Mouse (Mus musculus) heart, embryonic 15.5 days (tissue): ENCODE measurements around the gene Ebf1. TPM values are rescaled to one million over a fixed set of nuclear protein-coding genes. Genes with fewer than 3 reads are reported as not detected.

Experiments used
- ATAC-seq: fragments of 200-750 bp; cut with Nextera tagmentation; replicated peaks from 2 replicates; pipeline ENCODE4 v1.8.0; 2017; ENCODE audit warnings: low read depth, moderate TSS enrichment; ENCODE audit not compliant: insufficient number of reproducible peaks, insufficient read depth, low FRiP score
- H3K27ac ChIP-seq: fragments of 300-500 bp; sonication (generic); 2 replicates; pipeline ENCODE4 v1.5.1; 2015; ENCODE audit warnings: mild to moderate bottlenecking, inconsistent platforms
- H3K27me3 ChIP-seq: fragments of 300-500 bp; sonication (generic); 2 replicates; pipeline ENCODE4 v1.6.1; 2015; ENCODE audit warnings: inconsistent platforms
- H3K36me3 ChIP-seq: fragments of 300-500 bp; sonication (generic); 2 replicates; pipeline ENCODE4 v1.6.1; 2015; ENCODE audit warnings: mild to moderate bottlenecking, inconsistent platforms
- H3K4me1 ChIP-seq: fragments of 300-500 bp; sonication (generic); replicated peaks from 2 replicates; pipeline ENCODE4 v1.6.1; 2015; ENCODE audit warnings: inconsistent platforms
- H3K4me2 ChIP-seq: fragments of 300-500 bp; sonication (generic); 2 replicates; pipeline ENCODE4 v1.6.1; 2015; ENCODE audit warnings: inconsistent platforms, mild to moderate bottlenecking, moderate library complexity
- H3K4me3 ChIP-seq: fragments of 300-500 bp; sonication (generic); 2 replicates; pipeline ENCODE4 v1.5.1; 2015; ENCODE audit warnings: mild to moderate bottlenecking, inconsistent platforms
- H3K9ac ChIP-seq: fragments of 300-500 bp; sonication (generic); 2 replicates; pipeline ENCODE4 v1.6.1; 2015; ENCODE audit warnings: mild to moderate bottlenecking, inconsistent platforms
- H3K9me3 ChIP-seq: fragments of 300-500 bp; sonication (generic); replicated peaks from 2 replicates; pipeline ENCODE4 v1.6.1; 2016; ENCODE audit warnings: inconsistent platforms
- WGBS: fragments of 180-500 bp; shearing (Covaris S2); methylation state at CpG from one replicate; pipeline ENCODE4 v1.1.7; 2015; ENCODE audit warnings: mixed read lengths; 5-methylcytosine and 5-hydroxymethylcytosine counted together
- polyA plus RNA-seq: library from polyadenylated mRNA; unstranded; fragments of >200 nt; fragmentation: Nextera tagmentation; extraction: Ambion mirVana; gene quantifications from 2 replicates; pipeline ENCODE4 v1.2.1, GENCODE M21; 2015

Gene Ebf1
- polyA plus RNA-seq, 1 experiment from 2014 or later = 16.8 TPM

DNA sequence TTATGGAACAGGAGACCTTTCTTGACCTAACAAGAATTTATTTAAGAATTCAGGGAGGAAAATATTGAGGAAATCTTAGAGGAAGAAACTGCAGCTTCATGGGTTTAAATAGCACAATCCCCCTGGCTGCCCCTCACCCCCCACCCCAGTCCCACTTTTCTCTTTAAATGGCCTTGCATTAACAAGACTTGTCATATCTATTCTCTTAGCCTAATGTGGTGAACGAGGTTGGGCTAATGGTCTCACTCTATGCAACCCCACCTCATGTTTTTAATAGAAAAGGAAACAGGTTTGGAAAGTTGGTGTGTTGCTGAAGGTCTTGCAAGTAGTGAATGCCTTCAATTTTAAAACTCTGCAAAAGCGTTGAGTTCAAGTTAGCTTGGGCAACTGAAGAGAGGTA lies 110.7 kb downstream of the Ebf1 start:
- Histone ChIP-seq H3K9ac (no peak overlapping the region), H3K27ac (no peak overlapping the region), H3K9me3 (no peaks in the 10 kb centered on the region), H3K4me1 (0 out of 2 replicates have a peak, but pooled peaks cover 4% of the 10 kb centered on the region), H3K4me3 (no peak overlapping the region), H3K36me3 (no peaks in the 10 kb centered on the region), H3K27me3 (no peaks in the 10 kb centered on the region), H3K4me2 (no peak overlapping the region)
- WGBS = 73% methylated on average over 2 of the region's 2 CpGs
- no peak for ATAC-seq

DNA sequence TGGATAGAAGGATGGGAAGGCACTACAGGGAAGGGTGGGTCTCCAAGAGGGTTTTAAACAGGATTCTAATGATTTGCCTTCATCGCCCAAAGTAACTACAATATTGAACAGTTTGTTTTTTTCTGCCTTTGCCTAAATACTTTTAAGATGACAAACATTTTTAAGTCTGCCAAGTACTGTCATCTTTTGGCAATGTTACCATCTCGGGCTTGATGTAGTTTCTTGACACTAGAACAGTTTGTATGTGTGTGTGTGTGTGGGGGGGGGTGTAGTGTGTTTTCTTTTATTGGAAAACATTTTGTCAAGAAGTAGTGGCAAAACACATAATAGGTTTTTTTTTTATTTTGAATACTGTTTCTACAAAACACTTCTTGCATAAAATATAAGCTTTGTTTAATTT lies 111.2 kb downstream of the Ebf1 start:
- no peaks in the 10 kb centered on the region for H3K9me3 ChIP-seq
- H3K4me1 ChIP-seq = 0 out of 2 replicates have a peak, but pooled peaks cover 4% of the 10 kb centered on the region
- H3K9ac ChIP-seq = no peak overlapping the region
- WGBS = 81% methylated on average over 2 of the region's 2 CpGs
- no peak overlapping the region for H3K4me3 ChIP-seq
- H3K36me3 ChIP-seq = no peaks in the 10 kb centered on the region
- H3K27ac ChIP-seq = no peak overlapping the region
- no peaks in the 10 kb centered on the region for H3K27me3 ChIP-seq
- ATAC-seq = no peak
- H3K4me2 ChIP-seq = no peak overlapping the region

DNA sequence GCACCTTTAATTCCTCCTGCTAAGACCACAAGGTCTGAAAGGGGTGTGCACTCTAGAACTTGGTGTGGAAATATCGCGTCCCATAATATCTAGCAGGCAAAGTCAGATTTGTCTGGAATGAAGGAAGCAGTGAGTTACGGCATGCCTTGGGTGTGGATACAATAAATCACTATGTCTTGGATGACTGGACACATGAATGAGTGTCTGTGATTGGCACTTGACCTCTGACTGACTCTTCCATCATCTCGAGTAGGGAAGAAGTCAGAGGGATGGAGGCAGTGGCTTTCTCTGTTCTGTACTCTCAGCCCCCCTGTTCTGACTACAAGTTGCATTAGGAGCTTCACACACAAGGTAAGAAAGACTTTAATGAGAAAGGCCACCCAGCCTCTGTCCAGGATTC lies 112.8 kb downstream of the Ebf1 start:
- H3K4me3 ChIP-seq = no peak overlapping the region
- ATAC-seq = no peak
- H3K36me3 ChIP-seq = no peaks in the 10 kb centered on the region
- H3K4me2 ChIP-seq = no peak overlapping the region
- H3K9ac ChIP-seq = no peak overlapping the region
- H3K27ac ChIP-seq = no peak overlapping the region
- H3K9me3 ChIP-seq = no peaks in the 10 kb centered on the region
- no peaks in the 10 kb centered on the region for H3K27me3 ChIP-seq
- H3K4me1 ChIP-seq = 0 out of 2 replicates have a peak, but pooled peaks cover 2% of the 10 kb centered on the region
- 51% methylated on average over 4 of the region's 4 CpGs for WGBS

DNA sequence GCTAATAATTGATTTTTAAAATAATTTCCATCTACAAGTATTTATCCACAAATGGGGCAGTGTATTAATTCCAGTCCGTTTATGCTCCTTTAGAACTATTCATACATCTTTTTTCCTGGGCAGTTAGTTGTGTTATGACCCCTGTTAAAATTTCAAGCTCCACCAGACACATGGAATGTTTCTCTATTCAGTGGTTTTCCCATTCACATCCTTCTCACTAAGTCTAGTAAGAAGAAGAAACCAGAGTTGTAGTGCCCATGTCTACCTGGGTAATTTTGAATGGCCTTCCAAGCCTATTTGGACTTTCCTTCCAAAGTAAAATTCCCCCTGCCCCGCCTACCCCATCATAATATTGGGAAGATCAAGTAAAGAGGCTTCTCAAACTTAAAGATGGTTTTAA lies 114.6 kb downstream of the Ebf1 start:
- Histone ChIP-seq H3K36me3 (no peaks in the 10 kb centered on the region), H3K9me3 (no peaks in the 10 kb centered on the region), H3K4me1 (0 out of 2 replicates have a peak, but pooled peaks cover 2% of the 10 kb centered on the region), H3K27ac (no peak overlapping the region), H3K4me3 (no peak overlapping the region), H3K9ac (no peak overlapping the region), H3K27me3 (no peaks in the 10 kb centered on the region), H3K4me2 (no peak overlapping the region)
- 91% methylated on average over 2 of the region's 2 CpGs for WGBS
- no peak for ATAC-seq

DNA sequence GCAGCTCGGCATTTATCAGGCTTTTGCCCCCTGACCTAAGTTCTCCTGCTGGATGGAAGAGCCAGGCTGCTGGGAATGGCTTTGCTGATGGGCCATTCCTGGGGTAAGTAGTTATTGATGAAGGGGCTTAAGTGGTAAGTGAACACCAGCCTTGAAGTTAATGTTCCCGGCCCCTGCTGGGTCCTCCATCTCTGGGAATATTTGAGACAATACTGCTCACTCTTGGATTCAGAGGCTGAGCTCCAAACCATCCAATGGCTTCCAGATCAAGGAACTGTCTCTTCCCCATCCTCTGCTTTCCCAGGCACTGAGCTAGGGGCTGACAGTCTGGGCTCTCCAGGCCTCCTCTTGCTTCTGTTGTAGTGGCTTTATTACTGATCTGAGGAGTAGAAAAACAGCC lies 116.2 kb downstream of the Ebf1 start:
- no peaks in the 10 kb centered on the region for H3K27me3 ChIP-seq
- H3K36me3 ChIP-seq = no peaks in the 10 kb centered on the region
- no peak overlapping the region for H3K4me2 ChIP-seq
- H3K4me1 ChIP-seq = 0 out of 2 replicates have a peak, but pooled peaks cover 2% of the 10 kb centered on the region
- no peak for ATAC-seq
- H3K27ac ChIP-seq = no peak overlapping the region
- WGBS = 42% methylated on average over 2 of the region's 2 CpGs
- no peaks in the 10 kb centered on the region for H3K9me3 ChIP-seq
- no peak overlapping the region for H3K4me3 ChIP-seq
- no peak overlapping the region for H3K9ac ChIP-seq

DNA sequence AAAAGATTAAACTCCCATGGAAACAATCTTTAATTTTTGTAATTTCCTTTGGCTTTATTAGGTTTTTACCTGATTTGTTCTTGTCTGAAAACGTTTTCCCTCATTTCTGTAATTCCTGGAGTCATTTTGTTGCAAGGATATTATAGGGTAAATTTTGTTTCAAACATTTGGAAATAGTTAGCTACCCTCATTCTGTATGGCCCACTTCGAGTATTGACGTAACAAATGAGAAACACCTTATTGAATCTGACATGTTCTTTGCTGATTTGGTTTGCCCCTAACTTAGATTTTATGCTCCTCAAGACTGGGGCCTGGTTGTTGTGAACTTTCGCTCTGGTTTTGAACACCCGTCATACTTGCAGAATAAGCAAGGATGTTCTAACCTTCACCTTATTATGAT lies 120.9 kb downstream of the Ebf1 start:
- Histone ChIP-seq H3K27ac (no peak overlapping the region), H3K4me3 (no peak overlapping the region), H3K36me3 (no peaks in the 10 kb centered on the region), H3K9me3 (no peaks in the 10 kb centered on the region), H3K9ac (no peak overlapping the region), H3K4me1 (peaks cover 11% of the 10 kb centered on the region), H3K27me3 (no peaks in the 10 kb centered on the region), H3K4me2 (no peak overlapping the region)
- 84% methylated on average over 5 of the region's 5 CpGs for WGBS
- no peak for ATAC-seq

DNA sequence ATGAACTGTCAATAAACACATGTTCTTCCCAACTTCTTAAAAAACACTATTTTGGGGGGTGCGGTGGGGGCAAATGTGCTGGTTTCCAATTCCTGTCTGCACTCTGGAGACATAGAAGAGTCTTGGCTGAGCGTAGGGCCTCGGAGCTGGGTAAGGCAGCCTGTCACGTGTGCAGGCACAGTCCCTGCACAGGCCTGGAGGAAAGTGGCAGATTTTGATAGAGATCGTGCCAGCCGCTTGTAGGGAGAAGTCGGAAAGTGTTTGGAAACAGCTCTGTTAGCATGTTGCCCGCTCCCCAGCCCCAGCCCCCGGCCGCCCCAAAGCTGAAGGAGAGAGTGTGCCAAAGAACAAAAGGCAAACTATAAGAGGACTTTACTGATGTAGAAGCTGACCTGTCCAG lies 121.7 kb downstream of the Ebf1 start:
- Histone ChIP-seq H3K4me3 (no peak overlapping the region), H3K4me2 (peak overlapping the region; percentile 41; the same call in 1 of the 2 replicates), H3K9me3 (no peaks in the 10 kb centered on the region), H3K4me1 (peaks cover 11% of the 10 kb centered on the region), H3K27ac (no peak overlapping the region), H3K9ac (no peak overlapping the region), H3K27me3 (no peaks in the 10 kb centered on the region), H3K36me3 (no peaks in the 10 kb centered on the region)
- no peak for ATAC-seq
- 32% methylated on average over 10 of the region's 10 CpGs for WGBS

DNA sequence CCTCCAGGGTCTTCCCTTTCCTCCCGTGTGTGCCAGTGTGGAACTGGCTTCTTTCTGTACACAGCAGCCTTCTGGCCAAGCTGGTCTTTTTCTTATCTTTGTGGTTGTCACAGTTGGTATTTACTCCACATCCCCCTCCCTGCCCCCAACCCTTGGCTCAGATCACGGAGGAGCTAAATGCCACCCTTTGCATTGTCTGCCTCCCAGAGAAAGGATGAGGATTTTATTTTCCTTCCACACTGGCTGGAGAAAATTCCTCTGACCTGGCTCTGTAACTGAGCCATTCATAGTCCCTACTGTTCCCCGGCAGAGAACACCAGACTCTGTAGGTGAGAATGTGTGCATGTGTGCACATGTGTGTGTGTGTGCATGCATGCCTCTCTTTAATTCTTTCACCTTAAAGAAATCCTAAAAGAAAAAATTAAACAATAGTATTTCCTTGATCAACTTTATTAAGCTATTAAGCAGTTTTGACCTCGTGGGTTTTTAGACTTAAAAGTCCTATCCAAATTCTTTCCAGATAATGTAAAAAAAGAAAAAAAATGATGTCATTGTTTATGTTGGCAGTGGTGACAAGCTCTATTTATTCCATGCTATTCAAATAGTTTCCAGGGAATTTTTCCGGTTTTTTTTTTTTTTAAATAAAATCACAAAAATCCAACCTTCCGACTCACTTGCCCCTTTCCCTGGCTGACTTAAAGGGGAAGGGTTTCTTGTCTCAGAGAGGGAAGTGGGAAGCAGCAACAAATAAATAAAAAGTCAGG lies 123.3 kb downstream of the Ebf1 start:
- no peak overlapping the region for H3K4me3 ChIP-seq
- peak overlapping the region; percentile 74 for H3K27ac ChIP-seq
- H3K4me1 ChIP-seq = peaks cover 11% of the 10 kb centered on the region
- H3K27me3 ChIP-seq = no peaks in the 10 kb centered on the region
- ATAC-seq = no peak
- peak overlapping the region; percentile 29 for H3K4me2 ChIP-seq
- no peaks in the 10 kb centered on the region for H3K36me3 ChIP-seq
- 25% methylated on average over 6 of the region's 6 CpGs for WGBS
- H3K9ac ChIP-seq = no peak overlapping the region
- no peaks in the 10 kb centered on the region for H3K9me3 ChIP-seq

DNA sequence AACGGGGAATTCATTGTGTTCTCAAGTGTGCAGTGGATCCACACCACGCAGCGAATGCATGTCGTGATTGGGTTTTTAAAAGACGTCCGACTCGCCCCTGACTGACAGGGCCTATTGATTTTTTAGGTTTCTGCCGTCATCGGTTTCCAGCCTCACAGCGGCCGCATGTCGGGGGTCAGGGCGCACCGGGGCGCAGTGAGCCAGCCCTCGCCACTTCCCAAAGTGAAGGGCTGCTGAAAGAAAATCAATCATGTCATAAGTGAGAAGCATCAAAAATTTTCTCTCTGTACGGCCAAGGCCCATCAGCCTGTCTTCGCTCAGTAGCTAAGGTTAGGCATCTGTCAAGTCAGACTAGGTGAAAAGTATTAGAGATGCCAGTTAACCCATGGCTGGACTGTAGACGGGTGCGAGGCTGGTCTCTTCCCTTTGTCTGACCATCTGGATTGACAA lies 124.0 kb downstream of the Ebf1 start:
- Histone ChIP-seq H3K9me3 (no peaks in the 10 kb centered on the region), H3K4me3 (no peak overlapping the region), H3K4me2 (peak overlapping the region; percentile 24), H3K27me3 (no peaks in the 10 kb centered on the region), H3K27ac (peak overlapping the region; percentile 49), H3K4me1 (peaks cover 11% of the 10 kb centered on the region), H3K36me3 (no peaks in the 10 kb centered on the region), H3K9ac (no peak overlapping the region)
- ATAC-seq = no peak
- WGBS = 40% methylated on average over 20 of the region's 20 CpGs

DNA sequence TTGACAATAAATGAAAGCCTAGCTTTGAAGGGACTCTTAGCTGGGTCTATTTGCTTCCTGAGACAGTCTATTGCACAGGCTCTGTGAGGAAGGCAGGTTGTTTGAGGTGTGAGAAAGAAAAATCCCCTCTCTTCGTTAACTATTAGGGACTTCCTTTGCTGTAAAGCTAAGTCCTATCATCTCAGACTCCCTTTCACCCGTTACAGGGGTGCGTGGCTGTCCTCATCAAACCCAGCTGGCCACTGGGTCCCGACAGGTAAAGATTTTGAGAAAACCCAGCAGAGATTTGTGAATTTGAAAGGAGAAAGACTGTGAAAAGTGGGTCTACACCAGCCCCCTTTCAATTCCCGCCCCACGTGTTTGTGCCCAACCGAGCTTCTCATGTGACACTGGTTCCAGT lies 127.3 kb downstream of the Ebf1 start:
- H3K4me1 ChIP-seq = peaks cover 13% of the 10 kb centered on the region
- no peak for ATAC-seq
- H3K36me3 ChIP-seq = no peaks in the 10 kb centered on the region
- WGBS = 73% methylated on average over 7 of the region's 7 CpGs
- no peak overlapping the region for H3K4me2 ChIP-seq
- no peaks in the 10 kb centered on the region for H3K9me3 ChIP-seq
- H3K27ac ChIP-seq = no peak overlapping the region
- H3K4me3 ChIP-seq = no peak overlapping the region
- no peaks in the 10 kb centered on the region for H3K27me3 ChIP-seq
- no peak overlapping the region for H3K9ac ChIP-seq

DNA sequence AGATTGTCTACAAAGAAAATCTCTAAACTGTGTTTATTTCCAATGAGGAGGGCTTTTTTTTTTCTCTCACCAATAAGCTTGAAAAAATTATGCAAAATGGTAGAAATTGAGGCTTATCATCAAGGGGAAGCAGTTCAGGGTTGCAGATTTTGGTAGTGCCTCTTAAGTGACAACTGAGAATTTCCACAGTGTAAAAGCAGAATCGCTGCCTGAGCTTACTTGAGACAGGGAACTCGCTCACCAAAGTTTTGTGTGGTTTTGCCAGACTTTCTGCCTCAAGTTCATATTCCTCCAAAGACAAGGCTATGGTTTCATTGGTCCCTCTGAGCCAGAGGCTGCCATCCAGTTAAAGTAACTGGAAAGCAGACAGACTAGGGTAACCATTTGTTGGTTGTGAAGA lies 128.8 kb downstream of the Ebf1 start:
- H3K27me3 ChIP-seq = no peaks in the 10 kb centered on the region
- no peaks in the 10 kb centered on the region for H3K9me3 ChIP-seq
- H3K4me2 ChIP-seq = no peak overlapping the region
- WGBS = 86% methylated on average over 2 of the region's 2 CpGs
- no peak overlapping the region for H3K27ac ChIP-seq
- no peaks in the 10 kb centered on the region for H3K36me3 ChIP-seq
- ATAC-seq = no peak
- peaks cover 9% of the 10 kb centered on the region for H3K4me1 ChIP-seq
- no peak overlapping the region for H3K9ac ChIP-seq
- H3K4me3 ChIP-seq = no peak overlapping the region

DNA sequence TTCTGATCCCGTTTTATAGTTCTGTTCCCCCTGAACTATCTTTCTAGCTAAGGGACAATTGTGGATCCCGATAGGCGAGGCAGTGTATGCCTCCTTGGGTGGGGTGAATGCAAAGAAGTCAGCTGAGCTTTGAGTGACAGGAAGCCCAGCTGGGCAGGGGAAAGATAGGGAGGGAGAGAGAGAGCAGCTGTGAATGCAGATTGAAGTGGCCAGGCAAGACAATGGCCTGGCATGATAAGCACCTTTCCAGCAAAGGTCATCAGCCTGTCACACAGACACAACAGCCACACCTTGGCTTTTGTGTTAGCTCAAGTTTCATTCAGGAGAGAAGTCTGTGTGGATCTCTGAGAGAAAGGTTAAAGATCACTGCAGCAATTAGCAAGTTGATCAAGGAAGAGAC lies 129.6 kb downstream of the Ebf1 start:
- no peak overlapping the region for H3K4me3 ChIP-seq
- H3K27ac ChIP-seq = no peak overlapping the region
- H3K27me3 ChIP-seq = no peaks in the 10 kb centered on the region
- H3K36me3 ChIP-seq = no peaks in the 10 kb centered on the region
- no peak overlapping the region for H3K4me2 ChIP-seq
- no peak overlapping the region for H3K9ac ChIP-seq
- no peaks in the 10 kb centered on the region for H3K9me3 ChIP-seq
- H3K4me1 ChIP-seq = peaks cover 9% of the 10 kb centered on the region
- 17% methylated on average over 3 of the region's 3 CpGs for WGBS
- ATAC-seq = 0 out of 2 replicates have a peak, but pooled peaks have one; percentile 18
